Mouse (Mus musculus) midbrain, postnatal 0 days (tissue): Measurements from ENCODE around the gene Sox9. TPM values are rescaled to one million over a fixed set of nuclear protein-coding genes. Genes with fewer than 3 reads are reported as not detected.

Experiments
- ATAC-seq: fragments of 200-750 bp; cut with Nextera tagmentation; 2 replicates; pipeline ENCODE4 v1.8.0; 2017; ENCODE audit warnings: moderate number of reproducible peaks, mild to moderate bottlenecking, moderate TSS enrichment, moderate library complexity; ENCODE audit not compliant: low FRiP score
- DNase-seq: peaks from one replicate; pipeline ENCODE4 v3.0.0-alpha.2; 2015; ENCODE audit warnings: low spot score
- H3K27ac ChIP-seq: fragments of 300-500 bp; sonication (generic); 2 replicates; pipeline ENCODE4 v1.5.1; 2014; ENCODE audit warnings: low read depth, mild to moderate bottlenecking, low read length, mixed read lengths
- H3K27me3 ChIP-seq: fragments of 300-500 bp; sonication (generic); 2 replicates; pipeline ENCODE4 v1.6.1; 2014; ENCODE audit warnings: low read length, control low read depth, mixed read lengths; ENCODE audit not compliant: insufficient read depth
- H3K36me3 ChIP-seq: fragments of 300-500 bp; sonication (generic); 2 replicates; pipeline ENCODE4 v1.6.1; 2014; ENCODE audit warnings: low read length, control low read depth, mixed read lengths; ENCODE audit not compliant: insufficient read depth
- H3K4me1 ChIP-seq: fragments of 300-500 bp; sonication (generic); 2 replicates; pipeline ENCODE4 v1.6.1; 2014; ENCODE audit warnings: mild to moderate bottlenecking, control low read depth, antibody characterized with exemption, low read length, mixed read lengths; ENCODE audit not compliant: insufficient read depth
- H3K4me2 ChIP-seq: fragments of 300-500 bp; sonication (generic); 2 replicates; pipeline ENCODE4 v1.6.1; 2014; ENCODE audit warnings: low read depth, mild to moderate bottlenecking, low read length, mixed read lengths; ENCODE audit not compliant: poor library complexity, severe bottlenecking
- H3K4me3 ChIP-seq: fragments of 300-500 bp; sonication (generic); 2 replicates; pipeline ENCODE4 v1.5.1; 2014; ENCODE audit warnings: low read depth, mild to moderate bottlenecking, low read length, moderate library complexity
- H3K9ac ChIP-seq: fragments of 300-500 bp; sonication (generic); replicated peaks from 2 replicates; pipeline ENCODE4 v1.6.1; 2014; ENCODE audit warnings: mild to moderate bottlenecking, low read length, moderate library complexity, mixed read lengths; ENCODE audit not compliant: poor library complexity, severe bottlenecking
- H3K9me3 ChIP-seq: fragments of 300-500 bp; sonication (generic); 2 replicates; pipeline ENCODE4 v1.6.1; 2016; ENCODE audit warnings: low read length, control low read depth
- CTCF ChIP-seq: IDR thresholded peaks from 2 replicates; pipeline ENCODE4 v1.5.1; 2016; ENCODE audit warnings: antibody characterized with exemption, mild to moderate bottlenecking
- WGBS: fragments of 180-500 bp; shearing (Covaris S2); extraction: QIAGEN DNeasy Blood & Tissue Kit; methylation state at CpG from one replicate; pipeline ENCODE4 v1.1.7; 2014; 5-methylcytosine and 5-hydroxymethylcytosine counted together
- polyA plus RNA-seq: library from polyadenylated mRNA; unstranded; fragments of >200 nt; fragmentation: Nextera tagmentation; extraction: Ambion mirVana; gene quantifications from 2 replicates; pipeline ENCODE4 v1.2.1, GENCODE M21; 2015
- total RNA-seq: library from RNA; depleted of rRNA; stranded (reverse); fragments of >200 nt; gene quantifications from 2 replicates; pipeline ENCODE4 v1.2.3, GENCODE M21; 2014

The Sox9 gene
- total and polyA plus RNA-seq, 2 experiments from 2014 or later = 10.4 to 36.5 TPM

- no peak for DNase-seq
- 64% methylated on average over 11 of the region's 11 CpGs for WGBS
- no peak for ATAC-seq
These were observed 52.4 kb downstream of the Sox9 start for GRCm38 (mm10) chr11:112834245-112835005.

GRCm38 (mm10) chr11:112835468-112836092 lies 53.6 kb downstream of the Sox9 start:
- DNase-seq = no peak
- TF ChIP-seq CTCF = no peak
- Histone ChIP-seq H3K27me3 (no peaks in the 10 kb centered on the region), H3K27ac (no peak overlapping the region), H3K9ac (no peak overlapping the region), H3K4me1 (no peaks in the 10 kb centered on the region), H3K36me3 (no peaks in the 10 kb centered on the region), H3K4me3 (no peak overlapping the region), H3K4me2 (no peak overlapping the region), H3K9me3 (no peaks in the 10 kb centered on the region)
- ATAC-seq = no peak
- 62% methylated on average over 7 of the region's 7 CpGs for WGBS

More at GRCm38 (mm10) chr11:112834245-112835005, 52.4 kb downstream of the Sox9 start:
- Histone ChIP-seq H3K4me2 (no peak overlapping the region), H3K36me3 (no peaks in the 10 kb centered on the region), H3K9me3 (no peaks in the 10 kb centered on the region), H3K9ac (no peak overlapping the region), H3K27me3 (no peaks in the 10 kb centered on the region), H3K4me1 (no peaks in the 10 kb centered on the region), H3K27ac (no peak overlapping the region), H3K4me3 (no peak overlapping the region)
- no peak for TF ChIP-seq CTCF
